Mouse (Mus musculus): ENCODE measurements around the gene Cdk5. TPM values are rescaled to one million over a fixed set of nuclear protein-coding genes. Genes with fewer than 3 reads are reported as not detected.

The Cdk5 gene
- polyA plus RNA-seq, 1 experiment, result 83.2 TPM

DNA sequence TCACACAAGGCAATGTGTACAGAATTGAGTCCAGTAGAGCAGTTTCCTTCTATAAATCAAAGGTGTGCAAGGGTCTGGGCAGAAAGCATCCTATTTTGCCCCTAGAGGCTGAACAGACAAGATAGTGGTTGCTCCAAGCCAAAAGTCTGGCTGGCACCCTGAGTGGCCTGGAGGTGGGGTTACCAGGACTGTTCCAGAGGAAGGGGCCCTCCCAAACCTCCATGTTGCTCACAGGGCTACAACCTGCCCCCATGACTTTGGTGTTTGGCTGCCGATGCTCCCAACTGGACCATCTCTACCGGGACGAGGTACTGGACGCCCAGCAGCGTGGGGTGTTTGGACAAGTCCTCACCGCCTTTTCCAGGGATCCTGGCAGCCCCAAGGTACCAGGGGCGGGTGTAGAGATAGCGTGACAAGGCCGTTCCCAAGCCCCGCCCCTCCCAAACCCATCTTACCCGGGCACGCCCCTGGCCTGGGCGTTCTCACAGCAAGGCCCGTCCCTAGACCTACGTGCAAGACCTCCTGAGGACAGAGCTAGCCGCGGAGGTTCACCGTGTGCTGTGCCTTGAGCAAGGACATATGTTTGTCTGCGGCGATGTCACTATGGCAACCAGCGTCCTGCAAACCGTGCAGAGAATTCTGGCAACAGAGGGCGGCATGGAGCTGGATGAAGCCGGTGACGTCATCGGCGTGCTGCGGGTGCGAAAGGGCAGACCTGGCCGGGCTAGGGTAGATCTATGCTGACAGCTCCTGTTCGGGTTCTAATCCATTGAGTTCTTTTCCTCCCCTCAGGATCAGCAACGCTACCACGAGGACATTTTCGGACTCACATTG is 40.1 kb downstream of the Cdk5 start:
- peak; percentile 48; the same call in 1 of the 2 replicates for TF ChIP-seq CTCF (conservative IDR thresholded peaks at IDR 0.05; ENCODE audit: insufficient read depth, insufficient read length, low read depth, low read length)
- no peak for TF ChIP-seq POLR2A (IDR thresholded peaks at IDR 0.05; ENCODE audit: low read depth, low read length)
- Histone ChIP-seq H3K27ac (ENCODE audit: insufficient read depth, low read depth, low read length) (no peak overlapping the region), H3K36me3 (ENCODE audit: control insufficient read depth, insufficient read depth, low read length) (no peaks in the 10 kb centered on the region), H3K4me1 (ENCODE audit: control insufficient read depth, insufficient read depth, low read length) (peaks cover 13% of the 10 kb centered on the region), H3K4me3 (ENCODE audit: insufficient read depth, low read depth, low read length) (peak overlapping the region; percentile 43), H3K27me3 (replicated peaks; ENCODE audit: control insufficient read depth, insufficient read depth, low read length) (no peaks in the 10 kb centered on the region)
- 6% methylated on average over 34 of the region's 34 CpGs for WGBS
- DNase-seq, result peak; percentile 89

DNA sequence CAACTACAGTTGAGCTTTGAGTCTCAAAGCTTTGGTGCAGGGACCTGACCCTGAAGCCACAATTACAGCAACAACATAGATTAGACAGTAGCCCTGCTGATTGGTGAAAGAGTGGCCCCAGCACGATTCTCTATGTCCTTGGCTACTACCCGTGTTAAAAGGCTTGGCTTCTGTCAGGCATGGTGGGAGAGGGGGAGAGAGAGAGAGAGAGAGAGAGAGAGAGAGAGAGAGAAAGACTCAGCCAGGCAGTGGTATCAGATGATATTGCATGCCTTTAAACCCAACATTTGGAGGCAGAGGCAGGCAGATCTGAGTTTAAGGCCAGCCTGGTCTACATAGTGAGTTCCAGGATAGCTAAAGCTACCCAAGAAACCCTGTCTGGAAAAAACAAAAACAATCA is 41.3 kb downstream of the Cdk5 start:
- H3K27me3 ChIP-seq (replicated peaks; ENCODE audit: control insufficient read depth, insufficient read depth, low read length), result no peaks in the 10 kb centered on the region
- H3K36me3 ChIP-seq (ENCODE audit: control insufficient read depth, insufficient read depth, low read length), result no peaks in the 10 kb centered on the region
- H3K27ac ChIP-seq (ENCODE audit: insufficient read depth, low read depth, low read length), result no peak overlapping the region
- peaks cover 8% of the 10 kb centered on the region; the same call in 1 of the 2 replicates for H3K4me1 ChIP-seq (ENCODE audit: control insufficient read depth, insufficient read depth, low read length)
- 65% methylated on average over 2 of the region's 2 CpGs for WGBS
- TF ChIP-seq POLR2A (IDR thresholded peaks at IDR 0.05; ENCODE audit: low read depth, low read length) (no peak), CTCF (conservative IDR thresholded peaks at IDR 0.05; ENCODE audit: insufficient read depth, insufficient read length, low read depth, low read length) (no peak)
- DNase-seq, result no peak
- no peak overlapping the region for H3K4me3 ChIP-seq (ENCODE audit: insufficient read depth, low read depth, low read length)

DNA sequence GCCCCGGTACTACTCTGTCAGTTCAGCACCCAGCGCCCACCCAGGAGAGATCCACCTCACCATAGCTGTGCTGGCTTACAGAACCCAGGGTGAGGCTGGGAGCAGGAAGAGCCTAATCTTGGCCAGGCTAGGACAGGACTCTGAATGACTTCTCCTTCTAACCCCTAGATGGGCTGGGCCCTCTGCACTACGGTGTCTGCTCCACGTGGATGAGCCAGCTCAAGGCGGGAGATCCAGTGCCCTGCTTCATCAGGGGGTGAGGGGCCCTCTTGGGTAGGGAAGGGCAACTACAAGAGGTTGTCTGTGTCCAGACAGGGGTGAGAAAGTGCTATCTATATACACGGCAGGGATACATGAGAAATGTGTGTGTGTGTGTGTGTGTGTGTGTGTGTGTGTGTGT is 41.8 kb downstream of the Cdk5 start:
- Histone ChIP-seq H3K4me1 (ENCODE audit: control insufficient read depth, insufficient read depth, low read length) (peaks cover 8% of the 10 kb centered on the region; the same call in 1 of the 2 replicates), H3K27me3 (replicated peaks; ENCODE audit: control insufficient read depth, insufficient read depth, low read length) (no peaks in the 10 kb centered on the region), H3K4me3 (ENCODE audit: insufficient read depth, low read depth, low read length) (no peak overlapping the region), H3K27ac (ENCODE audit: insufficient read depth, low read depth, low read length) (no peak overlapping the region), H3K36me3 (ENCODE audit: control insufficient read depth, insufficient read depth, low read length) (no peaks in the 10 kb centered on the region)
- 79% methylated on average over 6 of the region's 6 CpGs for WGBS
- no peak for DNase-seq
- TF ChIP-seq POLR2A (IDR thresholded peaks at IDR 0.05; ENCODE audit: low read depth, low read length) (no peak), CTCF (conservative IDR thresholded peaks at IDR 0.05; ENCODE audit: insufficient read depth, insufficient read length, low read depth, low read length) (no peak)

DNA sequence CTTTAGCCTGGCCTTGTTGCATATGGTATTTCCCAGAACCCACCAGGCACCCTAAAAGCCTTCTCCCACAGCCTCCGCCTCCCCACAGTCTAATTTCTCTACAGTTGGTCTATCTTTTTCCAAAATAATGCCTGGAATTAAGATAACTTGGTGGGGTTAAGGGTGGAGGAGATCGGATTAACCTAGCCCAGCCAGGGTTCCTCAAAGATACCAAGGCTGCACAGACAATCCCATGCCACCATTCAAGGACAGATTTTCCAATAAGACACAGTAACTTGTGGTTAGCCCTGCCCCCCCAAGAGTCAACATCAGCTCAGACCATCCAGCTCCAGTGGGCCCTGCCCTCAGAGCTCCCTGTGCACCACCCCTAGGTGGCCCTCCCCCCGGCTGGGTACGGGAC is 42.8 kb downstream of the Cdk5 start:
- WGBS, result 92% methylated on average over 4 of the region's 4 CpGs
- peaks cover 8% of the 10 kb centered on the region; the same call in 1 of the 2 replicates for H3K4me1 ChIP-seq (ENCODE audit: control insufficient read depth, insufficient read depth, low read length)
- no peak for DNase-seq

DNA sequence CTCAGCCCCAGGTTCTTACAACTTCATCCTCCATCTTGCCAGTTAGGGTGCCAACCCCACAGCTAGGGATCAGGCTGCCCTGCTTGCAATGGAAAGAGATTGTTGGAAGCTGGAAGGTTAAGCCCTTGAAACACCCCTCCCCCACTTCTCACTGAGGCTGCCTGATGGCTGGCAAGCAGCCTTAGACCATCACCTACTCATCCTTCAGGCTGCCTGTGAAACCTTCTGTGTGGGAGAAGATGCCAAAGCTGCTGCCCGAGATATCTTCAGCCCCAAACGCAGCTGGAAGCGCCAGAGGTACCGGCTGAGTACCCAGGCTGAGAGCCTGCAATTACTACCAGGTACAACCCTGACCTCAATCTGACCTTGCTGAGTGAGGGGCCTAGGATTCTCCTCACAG is 43.8 kb downstream of the Cdk5 start:
- 79% methylated on average over 4 of the region's 4 CpGs for WGBS
- Histone ChIP-seq H3K27ac (ENCODE audit: insufficient read depth, low read depth, low read length) (no peak overlapping the region), H3K4me1 (ENCODE audit: control insufficient read depth, insufficient read depth, low read length) (peaks cover 5% of the 10 kb centered on the region; the same call in 1 of the 2 replicates), H3K4me3 (ENCODE audit: insufficient read depth, low read depth, low read length) (no peak overlapping the region), H3K27me3 (replicated peaks; ENCODE audit: control insufficient read depth, insufficient read depth, low read length) (no peaks in the 10 kb centered on the region), H3K36me3 (ENCODE audit: control insufficient read depth, insufficient read depth, low read length) (no peaks in the 10 kb centered on the region)
- no peak for DNase-seq
- TF ChIP-seq CTCF (conservative IDR thresholded peaks at IDR 0.05; ENCODE audit: insufficient read depth, insufficient read length, low read depth, low read length) (no peak), POLR2A (IDR thresholded peaks at IDR 0.05; ENCODE audit: low read depth, low read length) (no peak)

More for the DNA sequence above, 42.8 kb downstream of the Cdk5 start:
- H3K27ac ChIP-seq (ENCODE audit: insufficient read depth, low read depth, low read length), result no peak overlapping the region
- H3K27me3 ChIP-seq (replicated peaks; ENCODE audit: control insufficient read depth, insufficient read depth, low read length), result no peaks in the 10 kb centered on the region
- H3K36me3 ChIP-seq (ENCODE audit: control insufficient read depth, insufficient read depth, low read length), result no peaks in the 10 kb centered on the region
- H3K4me3 ChIP-seq (ENCODE audit: insufficient read depth, low read depth, low read length), result no peak overlapping the region
- TF ChIP-seq POLR2A (IDR thresholded peaks at IDR 0.05; ENCODE audit: low read depth, low read length), result no peak
- no peak for TF ChIP-seq CTCF (conservative IDR thresholded peaks at IDR 0.05; ENCODE audit: insufficient read depth, insufficient read length, low read depth, low read length)

DNA sequence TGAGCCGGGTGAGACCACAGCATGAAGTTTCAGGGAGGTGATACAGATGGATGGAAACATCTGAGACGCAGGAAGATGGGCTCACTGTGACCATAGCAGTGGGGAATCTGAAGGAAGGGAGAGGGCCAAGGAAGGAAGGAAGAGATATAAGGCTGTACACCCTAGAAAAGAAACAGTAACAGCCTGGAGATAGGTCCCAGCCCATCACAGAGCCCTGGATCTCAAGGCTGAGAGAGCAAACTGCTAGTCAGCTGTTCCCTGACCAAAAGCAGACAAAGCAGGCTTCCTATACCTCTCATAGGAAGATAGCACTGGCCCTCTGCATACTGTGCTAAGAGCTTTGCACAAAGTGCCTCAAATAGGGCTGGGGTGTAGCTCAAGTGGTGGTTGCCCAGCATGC is 44.6 kb downstream of the Cdk5 start:
- Histone ChIP-seq H3K27me3 (replicated peaks; ENCODE audit: control insufficient read depth, insufficient read depth, low read length) (no peaks in the 10 kb centered on the region), H3K4me1 (ENCODE audit: control insufficient read depth, insufficient read depth, low read length) (peaks cover 2% of the 10 kb centered on the region; the same call in 1 of the 2 replicates), H3K27ac (ENCODE audit: insufficient read depth, low read depth, low read length) (no peak overlapping the region), H3K4me3 (ENCODE audit: insufficient read depth, low read depth, low read length) (no peak overlapping the region), H3K36me3 (ENCODE audit: control insufficient read depth, insufficient read depth, low read length) (no peaks in the 10 kb centered on the region)
- 89% methylated on average over 2 of the region's 2 CpGs for WGBS
- no peak for DNase-seq
- TF ChIP-seq CTCF (conservative IDR thresholded peaks at IDR 0.05; ENCODE audit: insufficient read depth, insufficient read length, low read depth, low read length) (no peak), POLR2A (IDR thresholded peaks at IDR 0.05; ENCODE audit: low read depth, low read length) (no peak)

DNA sequence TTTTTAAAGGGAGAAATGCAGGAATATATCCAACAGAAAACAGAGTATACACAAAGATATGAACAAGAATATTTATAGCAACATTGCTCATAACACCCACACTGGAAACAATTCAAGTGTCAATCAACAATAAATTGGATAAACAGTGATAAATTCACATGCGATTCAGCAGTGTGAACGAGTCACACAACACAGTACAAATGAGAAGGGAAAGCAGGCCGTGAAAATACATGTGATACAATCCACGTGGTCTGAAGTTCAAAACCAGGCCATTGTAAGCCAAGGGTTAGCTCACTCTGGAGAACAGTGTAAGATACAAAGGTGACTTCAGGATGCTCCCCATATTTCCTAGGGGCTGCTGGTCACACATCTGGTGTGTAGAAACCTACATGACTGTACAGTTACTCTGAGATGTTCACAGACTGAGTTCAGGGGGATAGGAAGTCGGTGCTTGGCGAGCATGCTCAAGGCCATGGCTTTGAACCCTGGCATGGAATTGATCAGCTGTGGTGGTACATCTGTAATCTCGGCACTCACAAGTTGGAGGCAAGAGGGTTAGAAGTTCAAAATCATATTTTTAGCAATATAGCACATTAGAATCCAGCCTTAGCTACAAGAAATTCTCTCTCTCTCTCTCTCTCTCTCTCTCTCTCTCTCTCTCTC is 48.5 kb downstream of the Cdk5 start:
- Histone ChIP-seq H3K4me3 (ENCODE audit: insufficient read depth, low read depth, low read length) (no peak overlapping the region), H3K36me3 (ENCODE audit: control insufficient read depth, insufficient read depth, low read length) (no peaks in the 10 kb centered on the region), H3K27me3 (replicated peaks; ENCODE audit: control insufficient read depth, insufficient read depth, low read length) (no peaks in the 10 kb centered on the region), H3K27ac (ENCODE audit: insufficient read depth, low read depth, low read length) (no peak overlapping the region), H3K4me1 (ENCODE audit: control insufficient read depth, insufficient read depth, low read length) (no peaks in the 10 kb centered on the region)
- no peak for DNase-seq
- TF ChIP-seq POLR2A (IDR thresholded peaks at IDR 0.05; ENCODE audit: low read depth, low read length) (no peak), CTCF (conservative IDR thresholded peaks at IDR 0.05; ENCODE audit: insufficient read depth, insufficient read length, low read depth, low read length) (no peak)
- 65% methylated on average over 7 of the region's 7 CpGs for WGBS
